Mouse (Mus musculus) right cerebral cortex, postnatal 36 days (tissue): ENCODE measurements around the gene Carns1.

Experiments
- DNase-seq, 2 experiments: peaks; one replicate each; pipeline ENCODE4 v3.0.0; 2022; ENCODE audit warnings: low spot score in 2 of 2, mixed read lengths in 1 of 2

The Carns1 gene

DNA sequence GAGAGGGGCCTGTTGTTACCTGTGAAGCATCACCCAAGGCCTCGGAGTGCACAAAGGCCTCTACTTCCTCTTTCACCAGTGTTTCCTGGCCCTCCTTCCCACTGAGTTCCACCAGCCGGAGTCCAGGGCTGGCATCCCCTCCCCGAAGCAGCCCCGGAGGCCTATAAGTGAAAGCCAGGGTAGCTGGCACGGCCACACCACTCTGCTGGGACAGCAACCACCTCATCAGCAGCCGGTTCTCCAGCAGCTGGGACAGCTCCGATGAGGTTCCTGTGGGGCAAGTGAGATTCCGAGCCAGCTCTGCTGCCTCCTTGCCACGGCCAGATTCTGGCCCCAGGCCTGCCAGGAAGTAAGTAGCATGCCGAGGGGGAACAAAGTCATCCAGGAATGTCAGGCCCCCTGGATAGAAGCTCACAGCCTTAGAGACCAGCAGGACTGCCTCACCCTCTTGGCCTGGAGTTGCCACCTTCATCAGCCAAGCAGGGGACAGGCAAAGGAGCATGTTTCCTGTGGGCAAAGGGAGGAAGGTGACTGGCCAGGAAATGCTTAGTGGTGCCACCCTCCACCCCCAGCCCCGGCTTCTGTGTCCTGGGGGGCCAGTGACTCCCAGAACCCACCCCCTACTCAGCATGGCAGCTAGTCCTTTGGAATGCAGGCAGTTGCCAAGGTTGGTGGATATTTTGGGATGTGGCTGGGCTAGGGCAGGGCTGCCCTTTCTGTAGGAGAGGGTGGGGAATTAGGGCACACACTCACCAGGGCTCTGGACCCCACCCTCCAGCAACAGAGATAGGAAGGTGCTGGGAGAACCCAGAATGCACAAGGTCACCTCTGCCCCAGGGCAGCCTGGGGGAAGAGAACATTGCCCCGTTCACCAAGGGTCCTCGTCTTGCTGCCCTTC is 3.6 kb downstream of the Carns1 start:
- no peak for DNase-seq

DNA sequence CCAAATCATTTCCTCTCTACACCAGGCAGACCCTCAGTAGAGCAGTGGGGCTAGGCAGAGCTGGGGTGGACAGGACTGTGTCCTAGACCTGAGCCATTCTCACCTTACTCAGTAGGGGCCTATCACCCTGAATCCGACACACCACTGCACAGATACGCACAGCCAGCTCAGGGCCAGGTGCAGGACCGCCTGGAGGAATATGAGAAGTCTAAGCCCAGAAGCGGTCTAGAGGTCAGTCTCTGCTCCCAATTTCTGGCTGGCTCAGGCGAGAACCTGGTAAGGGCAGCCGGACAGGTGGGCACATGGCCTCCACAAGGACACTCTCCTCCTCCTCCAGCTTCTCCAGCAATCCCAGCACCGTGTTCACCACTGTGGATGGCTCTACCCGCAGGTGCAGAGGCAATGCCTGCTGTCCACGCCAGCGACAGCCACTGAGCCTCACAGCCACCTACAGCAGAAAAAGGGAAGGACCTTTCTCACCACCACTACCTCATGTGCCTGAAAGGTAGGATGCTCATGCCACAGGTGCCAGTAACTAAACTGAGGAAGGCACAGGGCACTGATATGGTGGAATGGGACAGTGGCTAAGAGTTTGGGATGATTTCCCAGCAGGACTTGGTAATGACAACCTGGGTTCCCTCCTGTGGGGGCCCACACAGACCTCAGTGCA is 4.4 kb downstream of the Carns1 start:
- no peak for DNase-seq

DNA sequence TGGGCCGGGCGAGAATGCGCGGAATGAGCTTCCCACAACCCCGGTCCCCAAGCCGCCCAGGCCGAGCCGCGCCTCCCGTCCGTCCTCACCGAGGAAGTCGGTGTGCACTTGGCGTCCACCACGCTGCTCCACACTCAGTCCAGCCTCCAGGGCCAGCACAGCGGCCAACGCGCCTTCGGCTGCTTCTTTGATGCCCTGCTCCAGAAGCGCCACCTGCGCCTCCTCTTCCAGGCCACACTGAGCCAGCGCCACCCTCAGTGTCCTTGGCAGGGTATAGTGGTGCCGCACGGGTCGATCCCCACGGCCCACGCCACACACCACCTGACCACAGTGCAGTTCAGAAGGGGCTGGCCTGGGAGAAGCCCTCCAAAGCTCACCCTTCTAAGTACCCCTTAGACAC is 5.5 kb downstream of the Carns1 start:
- DNase-seq = no peak

DNA sequence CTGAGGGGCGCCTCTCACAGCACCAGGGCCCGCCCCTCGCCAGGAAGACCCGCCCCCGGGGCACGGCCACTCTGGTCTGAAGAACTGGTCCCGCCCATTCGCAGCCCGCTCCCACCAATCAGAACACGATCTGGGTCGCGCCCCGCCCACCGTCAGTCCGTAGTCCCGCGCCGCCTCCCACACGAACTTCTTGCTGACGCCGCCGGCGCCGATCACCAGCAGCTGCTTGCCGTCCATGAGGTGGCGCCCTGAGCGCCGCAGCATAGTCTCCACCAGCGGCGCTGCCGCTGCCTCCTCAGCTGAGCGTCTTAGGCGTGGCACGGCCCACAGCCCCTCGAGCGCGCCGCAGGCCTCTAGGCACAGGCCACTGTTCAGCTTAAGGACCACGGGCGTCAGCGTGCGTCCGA is 5.9 kb downstream of the Carns1 start:
- DNase-seq = peak; percentile 98 to 99

DNA sequence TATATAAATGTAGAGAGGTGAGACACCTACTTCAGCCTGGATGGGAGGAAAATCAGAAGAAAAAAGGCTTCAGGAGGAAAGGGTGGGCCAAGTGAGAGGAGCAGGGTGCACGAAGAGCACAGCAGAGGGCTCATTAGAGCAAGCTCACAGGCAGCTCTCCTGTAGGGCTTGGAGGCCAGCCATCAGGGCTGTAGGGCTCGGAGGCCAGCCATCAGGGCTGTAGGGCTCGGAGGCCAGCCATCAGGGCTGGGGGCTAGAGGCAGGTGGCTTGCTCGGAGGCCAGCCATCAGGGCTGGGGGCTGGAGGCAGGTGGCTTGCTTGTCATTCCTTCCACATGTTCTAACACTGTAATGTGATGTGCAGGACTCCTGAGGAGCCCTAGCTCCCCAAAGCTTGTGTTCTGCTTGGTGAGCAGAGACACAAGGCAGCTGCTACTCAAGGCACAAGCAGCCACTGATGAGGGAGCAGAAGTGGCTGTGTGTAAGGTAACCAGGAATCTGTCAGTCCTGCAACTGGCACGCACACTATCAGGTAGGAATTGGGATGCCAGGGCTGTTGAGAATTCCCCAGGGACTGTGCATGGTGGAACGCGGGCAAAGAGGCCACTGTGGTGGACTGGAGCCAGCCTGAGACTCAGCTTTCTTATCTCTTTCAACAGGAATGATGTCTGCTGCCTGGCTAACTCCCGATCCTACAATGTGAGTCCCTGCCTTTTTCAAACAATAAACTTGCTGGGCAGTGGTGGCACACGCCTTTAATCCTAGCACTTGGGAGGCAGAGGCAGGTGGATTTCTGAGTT is 8.4 kb downstream of the Carns1 start:
- DNase-seq = no peak

DNA sequence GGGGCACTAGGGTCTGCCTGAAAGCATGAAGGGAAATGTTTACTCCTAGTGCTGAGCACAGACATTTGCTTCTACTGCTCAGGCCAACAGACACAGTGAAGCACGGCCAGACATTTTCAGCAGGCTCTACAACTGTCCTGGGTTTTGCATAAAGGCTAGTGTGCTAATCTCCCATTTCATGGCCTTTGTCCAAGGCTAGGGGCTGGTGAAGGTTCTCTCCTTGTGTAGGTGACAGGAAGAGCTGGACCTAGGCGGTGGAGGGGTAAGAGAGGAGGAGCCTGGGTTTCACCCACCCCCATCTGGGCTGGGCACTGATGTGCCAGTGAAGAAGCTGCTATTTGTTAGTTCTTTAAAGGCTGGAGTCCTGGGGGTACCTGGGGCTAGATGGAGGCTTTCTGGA is 10.6 kb downstream of the Carns1 start:
- DNase-seq = no peak

DNA sequence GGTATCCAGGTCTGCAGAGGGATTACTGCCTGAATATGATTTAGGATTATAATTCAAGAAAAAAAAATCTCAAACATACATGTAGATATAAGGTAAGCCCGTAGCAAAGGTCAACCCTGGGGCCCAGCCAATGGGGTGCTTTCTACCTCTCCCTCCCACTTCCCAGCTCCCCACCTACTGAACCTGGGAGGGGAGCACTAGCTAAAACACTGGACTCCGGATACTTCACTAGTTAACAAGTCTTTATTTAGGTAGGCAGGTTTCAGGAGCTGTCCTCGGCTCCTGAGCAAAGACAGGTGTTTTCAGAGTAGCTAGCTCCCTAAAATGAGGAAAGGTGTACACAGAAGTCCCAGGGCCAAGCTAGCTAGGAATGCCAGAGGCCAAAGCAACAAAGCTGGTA is 11.2 kb downstream of the Carns1 start:
- no peak for DNase-seq

DNA sequence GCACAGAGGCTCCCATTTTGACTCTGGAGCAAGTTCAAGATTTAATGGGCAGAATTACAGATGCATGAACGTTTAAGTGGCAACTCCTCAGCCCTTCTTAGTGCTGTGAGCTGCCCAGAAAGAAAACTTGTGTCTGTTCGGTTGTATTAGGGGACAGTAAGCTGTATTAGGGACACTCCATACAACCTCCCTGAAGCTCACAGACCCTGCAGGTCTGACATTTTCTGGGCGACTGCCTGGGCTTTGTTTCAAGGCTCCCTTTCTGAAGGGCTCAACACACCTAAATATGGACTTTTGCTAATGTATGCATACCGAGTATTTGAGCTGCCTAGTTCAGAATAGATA is 11.8 kb downstream of the Carns1 start:
- DNase-seq = no peak

DNA sequence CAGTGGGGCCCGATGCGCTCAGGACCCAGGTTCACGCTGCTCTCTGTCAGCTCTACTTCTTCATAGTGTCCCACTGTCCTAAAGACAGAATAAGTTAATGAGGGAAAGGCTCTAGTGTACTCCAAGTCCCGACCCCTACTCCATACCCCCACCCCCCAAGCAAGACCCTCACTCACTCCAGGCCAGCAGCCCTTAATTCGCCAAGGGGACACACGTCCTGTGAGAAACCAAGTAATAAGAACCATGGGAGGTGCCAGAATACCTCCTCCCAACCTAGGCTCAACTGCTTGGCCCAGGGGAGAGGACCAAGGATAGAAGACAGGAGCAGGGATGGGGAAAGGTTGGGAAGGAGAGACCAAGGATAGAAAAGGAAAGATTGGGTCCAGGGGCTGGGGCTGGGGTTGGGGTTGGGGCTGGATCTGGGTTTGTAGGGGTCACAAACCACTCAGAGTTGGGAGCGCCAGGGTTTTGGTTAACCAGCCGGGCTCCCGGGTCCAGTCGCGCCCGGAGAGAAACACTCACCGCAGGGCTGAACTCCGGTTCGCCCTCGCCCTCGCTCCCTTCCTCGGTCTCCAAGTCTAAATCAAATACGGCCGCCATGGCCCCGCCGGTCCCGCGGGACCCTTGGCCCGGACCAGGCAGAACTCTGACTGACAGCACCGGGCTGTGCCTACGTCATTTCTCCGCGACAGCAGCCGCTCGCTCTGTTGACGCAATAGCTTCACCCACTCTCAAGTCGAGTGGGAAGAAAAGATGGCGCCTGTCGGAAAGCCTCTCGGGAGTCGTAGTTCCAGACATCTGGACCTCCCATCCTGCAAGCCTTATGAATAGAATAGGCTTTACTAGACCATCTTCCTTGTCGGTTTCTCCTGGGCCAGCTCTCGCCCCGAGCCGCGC is 12.4 kb downstream of the Carns1 start, which contains the start of gene Rps6kb2:
Rps6kb2 (minus strand) TSS at position 709 of the 897 bp plus-strand sequence.
- DNase-seq = peak; percentile 97

DNA sequence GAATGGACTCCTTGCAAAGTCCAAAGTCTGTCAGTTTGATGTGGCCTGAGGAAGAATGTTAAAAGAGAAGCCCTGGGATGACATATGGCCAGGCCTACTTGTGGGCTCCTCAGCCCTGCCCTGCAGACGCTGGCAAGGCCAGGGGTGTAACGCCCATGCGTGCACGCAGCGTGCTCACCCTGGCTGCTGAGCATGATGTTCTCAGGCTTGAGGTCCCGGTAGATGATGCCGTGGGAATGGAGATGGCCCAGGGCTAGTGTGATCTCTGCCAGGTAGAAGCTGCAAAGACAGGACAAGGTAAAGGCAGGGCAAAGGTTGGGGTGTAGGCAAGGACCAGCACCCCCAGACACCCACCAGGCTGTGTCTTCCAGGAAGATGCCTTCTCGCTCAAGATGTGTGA is 16.2 kb downstream of the Carns1 start:
- DNase-seq = no peak

DNA sequence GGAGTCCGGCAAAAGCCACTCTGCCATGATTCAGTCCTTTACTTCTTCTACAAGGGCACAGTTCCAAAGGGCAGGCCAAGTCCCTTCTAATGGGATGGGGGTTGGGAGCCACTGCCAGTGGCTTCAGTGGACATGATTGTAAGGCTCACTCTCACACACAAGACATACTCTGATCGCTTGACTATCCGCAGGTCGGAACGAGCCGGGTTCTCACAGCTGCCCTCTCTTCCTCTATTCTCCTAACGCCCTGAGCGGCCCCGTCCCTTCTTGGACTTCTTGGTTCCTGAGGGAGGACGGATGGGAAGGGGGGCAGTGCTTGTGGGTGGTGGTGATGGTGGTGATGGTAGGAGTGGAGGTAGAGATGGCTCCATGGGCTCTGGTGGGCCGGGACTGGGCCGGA is 18.5 kb downstream of the Carns1 start:
- DNase-seq = no peak

DNA sequence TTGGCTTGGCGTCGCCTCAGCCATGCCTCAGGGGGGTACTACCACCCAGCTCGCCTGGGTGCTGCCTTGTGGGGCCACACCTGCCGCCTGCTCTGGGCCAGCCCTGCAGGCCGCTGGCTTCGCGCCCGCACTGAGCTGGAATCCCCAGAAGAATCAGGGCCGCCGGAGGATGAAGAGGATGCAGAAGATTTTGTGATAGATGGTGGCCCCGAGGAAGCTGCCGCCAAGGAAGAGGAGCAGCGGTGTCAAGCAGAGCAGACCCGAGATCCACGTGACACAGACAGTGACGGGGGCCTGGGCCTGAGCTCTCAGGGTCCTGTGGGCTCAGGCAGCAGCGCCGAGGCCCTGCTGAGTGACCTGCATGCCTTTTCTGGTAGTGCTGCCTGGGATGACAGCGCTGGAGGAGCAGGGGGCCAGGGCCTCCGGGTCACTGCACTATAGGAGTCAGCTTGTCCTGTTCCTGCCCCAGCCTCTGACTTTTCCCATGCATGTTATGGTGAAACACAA is 19.2 kb downstream of the Carns1 start:
- DNase-seq = no peak

DNA sequence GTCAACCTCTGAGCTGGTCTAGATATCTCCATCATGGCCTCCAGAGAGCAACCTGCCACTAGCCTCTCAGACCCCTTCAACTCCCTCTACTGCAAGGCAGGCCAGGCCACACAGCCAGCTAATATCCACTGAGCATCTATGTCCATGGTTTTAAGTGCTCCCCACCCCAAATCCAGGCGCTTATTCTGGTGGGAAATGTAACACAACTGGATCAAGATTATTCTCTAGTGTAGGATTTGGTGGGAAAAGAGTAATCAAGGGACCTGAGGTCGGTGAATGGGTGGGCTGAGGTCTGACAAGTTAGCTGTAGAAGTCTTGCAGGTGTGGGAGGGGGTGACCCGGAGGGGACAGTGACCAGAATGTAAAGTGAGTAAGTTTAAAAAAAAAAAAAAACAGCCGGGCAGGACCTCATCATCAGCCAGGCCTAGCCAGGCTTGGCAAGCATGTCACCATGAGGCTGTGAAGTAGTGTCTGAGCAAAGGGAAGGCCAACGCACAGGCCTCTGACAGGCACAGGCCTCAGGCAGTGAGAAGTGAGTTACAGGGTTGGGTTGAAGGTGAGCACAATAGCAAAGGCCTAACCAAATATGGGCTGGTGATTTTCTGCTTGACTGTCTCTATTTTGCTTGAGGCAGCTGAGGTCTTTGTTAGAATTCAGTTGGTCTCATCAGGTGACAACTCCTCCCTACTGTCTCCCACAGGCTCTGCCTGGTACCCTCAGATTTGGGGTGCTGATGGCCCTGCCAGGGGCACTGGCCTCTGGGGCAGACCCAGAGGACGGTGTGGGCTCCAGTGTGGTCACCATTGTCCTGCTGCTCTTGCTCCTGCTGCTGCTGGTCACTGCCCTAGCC is 19.8 kb downstream of the Carns1 start:
- DNase-seq = no peak

DNA sequence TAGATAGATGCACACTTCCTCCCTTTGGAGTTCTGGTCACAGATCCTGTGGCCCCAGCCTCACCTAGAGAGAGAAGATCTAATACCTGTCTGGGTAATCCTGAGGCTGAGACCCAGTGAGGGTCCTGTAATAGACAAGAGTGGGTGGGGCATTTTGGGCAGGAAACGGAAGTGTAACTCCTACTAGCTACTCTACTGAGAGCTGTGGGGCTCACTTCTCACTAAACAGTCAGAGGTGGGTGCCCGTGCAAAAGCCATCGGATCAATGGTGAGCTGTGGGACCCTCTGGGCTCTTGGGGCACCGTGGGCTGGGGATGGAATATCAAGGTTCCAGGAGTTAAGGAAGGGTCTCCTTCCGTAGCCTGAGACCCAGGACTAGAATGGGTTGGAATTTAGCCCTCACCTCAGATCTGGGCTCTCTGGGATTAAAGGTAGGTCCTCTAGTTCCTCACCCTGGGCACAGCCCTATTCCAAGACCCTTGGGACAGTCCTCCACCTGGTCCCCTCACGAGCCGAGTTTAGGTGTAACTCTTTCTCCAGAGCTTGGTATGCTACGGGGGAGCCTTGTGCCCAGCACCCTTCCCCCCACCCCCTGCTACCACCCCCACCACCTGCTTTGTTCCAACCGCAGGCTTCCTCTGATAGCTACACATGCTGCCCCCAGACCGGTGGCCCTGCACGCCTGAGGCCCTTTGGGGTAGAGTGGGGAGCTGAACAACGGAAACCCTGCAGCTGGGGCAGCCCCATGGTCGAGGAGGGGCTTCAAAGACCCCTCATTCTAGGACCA is 20.6 kb downstream of the Carns1 start:
- no peak for DNase-seq

DNA sequence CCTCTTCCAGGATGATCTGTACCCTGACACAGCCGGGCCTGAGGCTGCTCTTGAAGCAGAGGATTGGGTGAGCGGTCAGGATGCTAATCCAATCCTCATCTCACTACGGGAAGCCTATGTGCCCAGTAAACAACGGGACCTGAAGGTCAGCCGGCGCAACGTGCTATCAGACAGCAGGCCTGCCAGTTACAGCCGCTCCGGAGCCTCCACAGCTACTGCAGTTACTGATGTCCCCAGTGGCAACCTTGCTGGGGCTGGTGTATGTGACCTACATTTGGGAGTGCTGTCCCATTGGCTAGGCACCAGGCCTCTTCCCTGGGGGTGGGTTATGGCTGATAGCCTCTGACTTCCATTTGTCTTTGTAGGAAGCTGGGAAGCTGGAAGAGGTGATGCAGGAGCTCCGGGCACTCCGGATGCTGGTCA is 22.0 kb downstream of the Carns1 start, which contains the start of gene Ptprcap:
Ptprcap (plus strand) TSS at position 373 of the 423 bp plus-strand sequence.
- no peak for DNase-seq

DNA sequence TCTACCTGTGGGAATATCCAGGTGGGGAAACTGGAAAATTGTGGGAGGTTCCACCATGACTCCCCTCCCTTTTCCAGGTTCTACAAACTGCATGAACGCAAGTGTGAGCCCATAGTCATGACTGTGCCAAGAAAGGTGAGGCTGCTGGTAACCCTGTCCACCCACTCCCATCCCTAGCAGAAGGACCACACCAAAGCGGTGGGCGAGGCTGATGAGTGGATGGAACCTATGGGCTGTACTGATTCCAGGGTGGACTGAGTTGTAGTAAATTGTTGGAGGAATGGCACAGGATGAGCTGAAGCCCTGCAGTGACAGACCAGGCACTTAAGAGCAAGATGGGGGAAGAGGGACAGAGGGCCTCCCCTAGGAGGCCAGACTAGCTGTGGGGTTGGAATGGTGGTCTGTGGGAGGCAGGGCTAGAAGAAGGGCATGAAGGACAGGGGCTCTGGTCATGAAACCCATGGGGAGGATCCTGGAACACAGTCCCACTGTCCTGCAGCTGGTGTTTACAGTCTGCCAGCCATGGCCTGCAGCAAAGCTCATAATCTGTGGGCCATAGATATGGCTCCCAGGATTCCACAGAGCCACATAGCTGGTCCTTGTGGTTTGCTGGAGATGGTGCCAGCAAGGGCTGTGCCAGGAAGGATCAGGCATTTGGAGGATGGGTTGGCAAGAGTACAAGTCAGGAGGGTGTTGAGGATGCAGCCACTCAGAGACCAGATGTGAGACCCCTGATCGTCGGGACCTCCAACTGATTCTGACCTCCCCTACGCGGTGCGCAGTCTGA is 22.6 kb downstream of the Carns1 start:
- no peak for DNase-seq

DNA sequence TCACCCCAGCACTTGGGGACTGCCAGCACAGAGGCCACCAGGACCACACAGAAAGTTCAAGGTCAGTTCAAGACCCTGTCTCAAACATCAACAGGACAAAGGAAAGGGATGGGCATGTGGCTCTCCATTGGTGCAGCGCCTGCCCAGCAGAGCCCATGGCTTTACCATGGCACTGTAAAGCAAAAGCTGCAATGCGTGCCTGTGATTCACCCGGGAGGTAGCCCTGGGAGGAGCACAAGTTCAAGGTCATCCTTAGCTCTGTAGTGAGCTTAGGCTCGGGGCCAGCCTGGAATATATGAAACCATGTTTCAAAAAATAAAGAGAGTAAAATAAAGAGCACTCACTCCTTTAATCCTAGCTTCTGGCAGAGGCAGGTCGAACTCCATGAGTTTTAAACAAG is 23.4 kb downstream of the Carns1 start:
- no peak for DNase-seq

DNA sequence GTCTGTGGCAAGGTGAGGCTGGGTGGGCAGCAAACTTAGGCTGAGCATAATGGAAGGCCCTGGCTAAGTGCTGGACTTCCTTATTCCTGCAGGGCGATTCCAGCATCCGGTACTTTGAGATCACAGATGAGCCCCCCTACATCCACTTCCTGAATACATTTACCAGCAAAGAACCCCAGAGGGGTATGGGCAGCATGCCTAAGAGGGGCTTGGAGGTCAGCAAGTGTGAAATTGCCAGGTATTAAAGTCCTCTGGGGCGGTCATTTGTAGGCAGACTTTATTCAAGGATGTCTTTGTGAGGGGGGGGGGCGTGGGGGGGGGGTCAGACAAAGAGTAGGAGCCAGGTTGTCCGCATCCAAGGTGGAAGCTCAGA is 23.8 kb downstream of the Carns1 start:
- DNase-seq = no peak
